Mouse (Mus musculus): ENCODE measurements at regions not wholly inside any gene's neighbourhood (a gene's known extent, or its start where the extent isn't known, plus 50 kb on each side); places are given as distances from the start of the nearest gene placed in this dataset.
"Not testable (repeated sequence)": the region's sequence is repeated elsewhere in the genome, so short reads cannot be mapped to it uniquely, and the experiment has no call there.

GRCm38 (mm10) chr17:83990421-83991365, 142.9 kb upstream of the Haao start:
- no peak for DNase-seq (ENCODE audit: low spot score)

- DNase-seq (ENCODE audit: low spot score): no peak
Observed at GRCm38 (mm10) chr17:83988897-83989296, 141.1 kb upstream of the Haao start.

GRCm38 (mm10) chr17:83988165-83988564, 140.4 kb upstream of the Haao start:
- DNase-seq (ENCODE audit: low spot score): no peak

- no peak for DNase-seq (ENCODE audit: low spot score)
Observed at GRCm38 (mm10) chr17:83987683-83988082, 139.9 kb upstream of the Haao start.

- DNase-seq (ENCODE audit: low spot score): no peak
Observed at GRCm38 (mm10) chr17:83985916-83986578, 138.3 kb upstream of the Haao start.

GRCm38 (mm10) chr17:83985333-83985790, 137.6 kb upstream of the Haao start:
- DNase-seq (ENCODE audit: low spot score): no peak

GRCm38 (mm10) chr17:83983837-83984388, 136.2 kb upstream of the Haao start:
- no peak for DNase-seq (ENCODE audit: low spot score)

GRCm38 (mm10) chr17:83983070-83983836, 135.5 kb upstream of the Haao start:
- no peak for DNase-seq (ENCODE audit: low spot score)

GRCm38 (mm10) chr17:83982700-83983069, 134.9 kb upstream of the Haao start:
- no peak for DNase-seq (ENCODE audit: low spot score)

GRCm38 (mm10) chr17:83978858-83979470, 131.2 kb upstream of the Haao start:
- DNase-seq (ENCODE audit: low spot score): no peak

- DNase-seq (ENCODE audit: low spot score): no peak
Observed at GRCm38 (mm10) chr17:83977725-83978124, 130.0 kb upstream of the Haao start.

- DNase-seq (ENCODE audit: low spot score): no peak
Observed at GRCm38 (mm10) chr17:83975813-83976212, 128.1 kb upstream of the Haao start.

- no peak for DNase-seq (ENCODE audit: low spot score)
Observed at GRCm38 (mm10) chr17:83973461-83974350, 125.9 kb upstream of the Haao start.

GRCm38 (mm10) chr17:83972874-83973273, 125.1 kb upstream of the Haao start:
- DNase-seq (ENCODE audit: low spot score): no peak

GRCm38 (mm10) chr17:83972470-83972869, 124.7 kb upstream of the Haao start:
- no peak for DNase-seq (ENCODE audit: low spot score)

GRCm38 (mm10) chr17:83972026-83972425, 124.3 kb upstream of the Haao start:
- DNase-seq (ENCODE audit: low spot score): no peak

GRCm38 (mm10) chr17:83969407-83969826, 121.7 kb upstream of the Haao start:
- no peak for DNase-seq (ENCODE audit: low spot score)

GRCm38 (mm10) chr17:83968124-83968523, 120.4 kb upstream of the Haao start:
- DNase-seq (ENCODE audit: low spot score): not testable (repeated sequence)

GRCm38 (mm10) chr17:83967007-83967406, 119.2 kb upstream of the Haao start:
- no peak for DNase-seq (ENCODE audit: low spot score)

- no peak for DNase-seq (ENCODE audit: low spot score)
Observed at GRCm38 (mm10) chr17:83964454-83965211, 116.9 kb upstream of the Haao start.
